Mouse (Mus musculus) small intestine, adult 2 months (tissue): ENCODE results near the gene Klf13.

Experiments
- CTCF ChIP-seq: fragments of 200-500 bp; IDR thresholded peaks from 2 replicates; pipeline ENCODE4 v1.5.1; 2012; ENCODE audit warnings: low read depth, mild to moderate bottlenecking, control low read depth, inconsistent platforms, low read length, moderate library complexity, mixed read lengths; ENCODE audit not compliant: insufficient replicate concordance, insufficient read length; ENCODE audit errors: extremely low read depth
- POLR2A ChIP-seq: fragments of 200-500 bp; IDR thresholded peaks from 2 replicates; pipeline ENCODE4 v1.6.1; 2012; ENCODE audit warnings: low read depth, mild to moderate bottlenecking, control low read depth, inconsistent platforms, low read length, moderate library complexity

GRCm38 (mm10) chr7:63887034-63887551 lies 51.6 kb downstream of the Klf13 start:
- no peak for TF ChIP-seq CTCF
- no peak for TF ChIP-seq POLR2A
